Mouse (Mus musculus): ENCODE measurements at regions not wholly inside any gene's neighbourhood (a gene's known extent, or its start where the extent isn't known, plus 50 kb on each side); places are given as distances from the start of the nearest gene placed in this dataset.

- H3K27ac ChIP-seq (ENCODE audit: low read depth) = no peak overlapping the region
- no peaks in the 10 kb centered on the region for H3K27me3 ChIP-seq (ENCODE audit: control insufficient read depth, insufficient read depth, low read length)
- no peaks in the 10 kb centered on the region for H3K4me1 ChIP-seq (ENCODE audit: control insufficient read depth, insufficient read depth)
- no peak for ATAC-seq (ENCODE audit: insufficient read depth, low read depth)
- H3K4me2 ChIP-seq (ENCODE audit: low read depth, low read length) = no peak overlapping the region
- DNase-seq (ENCODE audit: low spot score) = no peak
- H3K4me3 ChIP-seq (ENCODE audit: low read depth, low read length) = no peak overlapping the region
- no peak for TF ChIP-seq CTCF (IDR thresholded peaks at IDR 0.05; ENCODE audit: low read depth)
- TF ChIP-seq EP300 (IDR thresholded peaks at IDR 0.05; ENCODE audit: low read depth) = no peak
- H3K9me3 ChIP-seq (replicated peaks; ENCODE audit: control insufficient read depth, low read length) = no peaks in the 10 kb centered on the region
- H3K9ac ChIP-seq (replicated peaks; ENCODE audit: low read depth, low read length) = no peak overlapping the region
- no peaks in the 10 kb centered on the region for H3K36me3 ChIP-seq (replicated peaks; ENCODE audit: control insufficient read depth, insufficient read depth, low read length)
These were observed 248.6 kb downstream of the Pax1 start for GRCm38 (mm10) chr2:147610343-147610742.

- TF ChIP-seq CTCF (IDR thresholded peaks at IDR 0.05; ENCODE audit: low read depth) = no peak
- no peak for TF ChIP-seq EP300 (IDR thresholded peaks at IDR 0.05; ENCODE audit: low read depth)
- H3K9me3 ChIP-seq (replicated peaks; ENCODE audit: control insufficient read depth, low read length) = no peaks in the 10 kb centered on the region
- H3K9ac ChIP-seq (replicated peaks; ENCODE audit: low read depth, low read length) = no peak overlapping the region
- H3K27me3 ChIP-seq (ENCODE audit: control insufficient read depth, insufficient read depth, low read length) = no peaks in the 10 kb centered on the region
- H3K4me3 ChIP-seq (ENCODE audit: low read depth, low read length) = no peak overlapping the region
- H3K36me3 ChIP-seq (replicated peaks; ENCODE audit: control insufficient read depth, insufficient read depth, low read length) = no peaks in the 10 kb centered on the region
- DNase-seq (ENCODE audit: low spot score) (no peak), ATAC-seq (ENCODE audit: insufficient read depth, low read depth) (no peak)
- H3K27ac ChIP-seq (ENCODE audit: low read depth) = no peak overlapping the region
- H3K4me2 ChIP-seq (ENCODE audit: low read depth, low read length) = no peak overlapping the region
- H3K4me1 ChIP-seq (ENCODE audit: control insufficient read depth, insufficient read depth) = no peaks in the 10 kb centered on the region
- 38% methylated on average over 2 of the region's 2 CpGs for WGBS
These were observed 239.9 kb downstream of the Pax1 start for GRCm38 (mm10) chr2:147601639-147602038.

DNA sequence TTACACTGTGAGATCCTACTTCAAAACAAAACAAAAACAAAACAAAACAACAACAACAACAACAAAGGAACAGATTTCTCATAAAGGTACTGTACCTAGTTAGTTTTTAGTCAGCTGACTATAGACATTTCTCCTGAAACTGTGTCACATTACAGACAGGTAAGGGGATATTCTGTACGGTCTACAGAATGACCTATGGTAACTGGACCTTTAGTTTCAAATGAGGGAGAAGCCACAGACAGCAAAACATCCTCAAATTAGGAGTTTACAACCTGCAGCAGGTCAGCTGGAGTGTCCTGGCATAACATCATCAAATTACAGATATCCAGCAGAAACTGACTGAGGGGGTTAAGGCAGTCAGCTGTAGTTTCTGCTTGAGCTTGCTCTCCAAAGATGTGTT is 210.7 kb downstream of the Pax1 start:
- TF ChIP-seq CTCF (IDR thresholded peaks at IDR 0.05; ENCODE audit: low read depth) (no peak), EP300 (IDR thresholded peaks at IDR 0.05; ENCODE audit: low read depth) (no peak)
- Histone ChIP-seq H3K27me3 (ENCODE audit: control insufficient read depth, insufficient read depth, low read length) (no peaks in the 10 kb centered on the region), H3K4me2 (ENCODE audit: low read depth, low read length) (no peak overlapping the region), H3K4me1 (ENCODE audit: control insufficient read depth, insufficient read depth) (no peaks in the 10 kb centered on the region), H3K9me3 (replicated peaks; ENCODE audit: control insufficient read depth, low read length) (no peaks in the 10 kb centered on the region), H3K27ac (ENCODE audit: low read depth) (no peak overlapping the region), H3K36me3 (replicated peaks; ENCODE audit: control insufficient read depth, insufficient read depth, low read length) (no peaks in the 10 kb centered on the region), H3K9ac (replicated peaks; ENCODE audit: low read depth, low read length) (no peak overlapping the region), H3K4me3 (ENCODE audit: low read depth, low read length) (no peak overlapping the region)
- no peak for ATAC-seq (ENCODE audit: insufficient read depth, low read depth)
- WGBS = 82% methylated on average over 1 of the region's 1 CpGs
- no peak for DNase-seq (ENCODE audit: low spot score)

- Histone ChIP-seq H3K9me3 (replicated peaks; ENCODE audit: control insufficient read depth, low read length) (no peaks in the 10 kb centered on the region), H3K27ac (ENCODE audit: low read depth) (no peak overlapping the region), H3K27me3 (ENCODE audit: control insufficient read depth, insufficient read depth, low read length) (no peaks in the 10 kb centered on the region), H3K36me3 (replicated peaks; ENCODE audit: control insufficient read depth, insufficient read depth, low read length) (no peaks in the 10 kb centered on the region), H3K4me3 (ENCODE audit: low read depth, low read length) (no peak overlapping the region), H3K4me1 (ENCODE audit: control insufficient read depth, insufficient read depth) (no peaks in the 10 kb centered on the region), H3K4me2 (ENCODE audit: low read depth, low read length) (no peak overlapping the region), H3K9ac (replicated peaks; ENCODE audit: low read depth, low read length) (no peak overlapping the region)
- DNase-seq (ENCODE audit: low spot score) (no peak), ATAC-seq (ENCODE audit: insufficient read depth, low read depth) (no peak)
- WGBS = 66% methylated on average over 7 of the region's 7 CpGs
- TF ChIP-seq EP300 (IDR thresholded peaks at IDR 0.05; ENCODE audit: low read depth) (no peak), CTCF (IDR thresholded peaks at IDR 0.05; ENCODE audit: low read depth) (no peak)
These were observed 199.5 kb downstream of the Pax1 start for GRCm38 (mm10) chr2:147561220-147561619.

DNA sequence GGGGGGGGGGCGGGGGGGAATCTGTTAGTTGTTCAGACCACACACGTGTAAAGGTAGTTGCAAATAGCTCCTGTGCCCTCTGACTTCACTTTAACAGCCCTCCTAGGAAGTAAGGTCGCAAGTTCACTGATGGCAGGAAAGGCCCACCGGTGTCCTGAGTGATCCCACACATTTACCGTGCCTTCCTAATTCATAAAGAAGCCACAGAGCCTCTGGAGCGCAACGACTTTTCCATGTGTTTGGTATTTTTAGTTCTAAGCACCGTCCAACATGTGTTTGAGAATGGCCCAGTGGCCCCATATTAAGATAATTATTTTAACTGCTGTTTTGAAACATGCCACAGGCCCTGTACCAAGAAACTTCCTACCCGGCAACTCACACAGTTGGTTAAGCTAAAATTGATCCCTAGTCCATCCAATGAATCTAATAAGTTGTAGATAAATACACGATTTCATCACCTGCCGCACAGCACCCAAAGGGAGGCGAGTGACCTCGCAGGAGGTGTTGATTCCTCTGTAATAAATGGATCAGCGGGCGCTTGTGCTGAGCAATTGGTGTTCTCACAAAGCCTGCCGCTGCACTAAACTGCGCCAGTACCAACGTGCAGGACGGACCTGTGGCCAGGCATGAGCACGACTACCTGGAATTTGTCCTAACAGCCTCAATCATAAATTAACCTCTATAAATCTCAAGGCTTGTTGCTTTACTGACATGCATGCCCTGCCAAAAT is 198.9 kb downstream of the Pax1 start:
- TF ChIP-seq EP300 (IDR thresholded peaks at IDR 0.05; ENCODE audit: low read depth) (no peak), CTCF (IDR thresholded peaks at IDR 0.05; ENCODE audit: low read depth) (no peak)
- DNase-seq (ENCODE audit: low spot score) (no peak), ATAC-seq (ENCODE audit: insufficient read depth, low read depth) (no peak)
- Histone ChIP-seq H3K27me3 (ENCODE audit: control insufficient read depth, insufficient read depth, low read length) (no peaks in the 10 kb centered on the region), H3K4me2 (ENCODE audit: low read depth, low read length) (no peak overlapping the region), H3K9me3 (replicated peaks; ENCODE audit: control insufficient read depth, low read length) (no peaks in the 10 kb centered on the region), H3K4me3 (ENCODE audit: low read depth, low read length) (no peak overlapping the region), H3K36me3 (replicated peaks; ENCODE audit: control insufficient read depth, insufficient read depth, low read length) (no peaks in the 10 kb centered on the region), H3K4me1 (ENCODE audit: control insufficient read depth, insufficient read depth) (no peaks in the 10 kb centered on the region), H3K9ac (replicated peaks; ENCODE audit: low read depth, low read length) (no peak overlapping the region), H3K27ac (ENCODE audit: low read depth) (no peak overlapping the region)
- WGBS = 80% methylated on average over 20 of the region's 20 CpGs

GRCm38 (mm10) chr2:147529161-147529560 is 167.4 kb downstream of the Pax1 start:
- Histone ChIP-seq H3K4me1 (ENCODE audit: control insufficient read depth, insufficient read depth) (no peaks in the 10 kb centered on the region), H3K27ac (ENCODE audit: low read depth) (no peak overlapping the region), H3K27me3 (ENCODE audit: control insufficient read depth, insufficient read depth, low read length) (no peaks in the 10 kb centered on the region), H3K4me3 (ENCODE audit: low read depth, low read length) (no peak overlapping the region), H3K9me3 (replicated peaks; ENCODE audit: control insufficient read depth, low read length) (no peaks in the 10 kb centered on the region), H3K9ac (replicated peaks; ENCODE audit: low read depth, low read length) (no peak overlapping the region), H3K4me2 (ENCODE audit: low read depth, low read length) (no peak overlapping the region), H3K36me3 (replicated peaks; ENCODE audit: control insufficient read depth, insufficient read depth, low read length) (no peaks in the 10 kb centered on the region)
- ATAC-seq (ENCODE audit: insufficient read depth, low read depth) = no peak
- WGBS = 69% methylated on average over 2 of the region's 2 CpGs
- TF ChIP-seq EP300 (IDR thresholded peaks at IDR 0.05; ENCODE audit: low read depth) = no peak
- TF ChIP-seq CTCF (IDR thresholded peaks at IDR 0.05; ENCODE audit: low read depth) = no peak
- no peak for DNase-seq (ENCODE audit: low spot score)

Measured in heart, postnatal 0 days (tissue).